Mouse (Mus musculus) erythroblast, adult 5-6 weeks (primary cell): Measurements from ENCODE around the gene Gm8068. TPM values are rescaled to one million over a fixed set of nuclear protein-coding genes. Genes with fewer than 3 reads are reported as not detected.
"Not testable (repeated sequence)": the region's sequence is repeated elsewhere in the genome, so short reads cannot be mapped to it uniquely, and the experiment has no call there.

Experiments used
- ATAC-seq: replicated peaks from 2 replicates; pipeline ENCODE4 v1.8.0; 2016; ENCODE audit warnings: moderate number of reproducible peaks, mild to moderate bottlenecking, moderate TSS enrichment, inconsistent platforms; ENCODE audit not compliant: poor library complexity, low FRiP score, severe bottlenecking
- total RNA-seq, 2 experiments: library from RNA; stranded (forward) in 1 of 2; stranded (reverse) in 1 of 2; fragments of 150-400 nt in 1 of 2; fragments of 200-764, 138-1000 nt in 1 of 2; gene quantifications; 2 replicates each; pipeline versions ENCODE4 v1.2.3 to v1.2.4; 2015 to 2017; ENCODE audit warnings: low replicate concordance in 2 of 2

Gene Gm8068
- total RNA-seq (2015; ENCODE audit: low replicate concordance) (not detected in 2 replicates), total RNA-seq (2017; ENCODE audit: low replicate concordance) (not detected in 2 replicates)

- not testable (repeated sequence) for ATAC-seq
These were observed at the start of gene Gm8068 for GRCm38 (mm10) chr14:41701785-41702184. Gene Gm8068 (minus strand): TSS chr14:41701885.

GRCm38 (mm10) chr14:41750514-41750913 lies 48.8 kb upstream of the Gm8068 start, which contains the start of gene Gm7929:
Gene Gm7929 (minus strand): TSS chr14:41750614.
- ATAC-seq = not testable (repeated sequence)

GRCm38 (mm10) chr14:41723437-41723836 lies 21.8 kb upstream of the Gm8068 start:
- ATAC-seq = not testable (repeated sequence)

GRCm38 (mm10) chr14:41717180-41717579 lies 15.5 kb upstream of the Gm8068 start:
- ATAC-seq = not testable (repeated sequence)

GRCm38 (mm10) chr14:41648176-41648575 lies 53.5 kb downstream of the Gm8068 start:
- ATAC-seq = not testable (repeated sequence)

Other genes starting within 250 kb of the Gm8068 start
- not detected in 2 replicates for gene Gm7954, start 248.4 kb downstream of the Gm8068 start, total RNA-seq (2015; ENCODE audit: low replicate concordance)
- gene Gm7954, start 248.4 kb downstream of the Gm8068 start, total RNA-seq (2017; ENCODE audit: low replicate concordance) = not detected in 2 replicates
- gene Gm3486, start 212.4 kb downstream of the Gm8068 start, total RNA-seq (2015; ENCODE audit: low replicate concordance) = not detected in 2 replicates
- not detected in 2 replicates for gene Gm3486, start 212.4 kb downstream of the Gm8068 start, total RNA-seq (2017; ENCODE audit: low replicate concordance)
- gene Gm7970, start 146.3 kb downstream of the Gm8068 start, total RNA-seq (2015; ENCODE audit: low replicate concordance) = not detected in 2 replicates
- not detected in 2 replicates for gene Gm7970, start 146.3 kb downstream of the Gm8068 start, total RNA-seq (2017; ENCODE audit: low replicate concordance)
- not detected in 2 replicates for gene 1700049E17Rik2, start 128.7 kb downstream of the Gm8068 start, total RNA-seq (2015; ENCODE audit: low replicate concordance)
- gene 1700049E17Rik2, start 128.7 kb downstream of the Gm8068 start, total RNA-seq (2017; ENCODE audit: low replicate concordance) = 0.28 TPM in 1 of 2 replicates, not detected in the other
- gene Gm3072, start 77.3 kb downstream of the Gm8068 start, total RNA-seq (2015; ENCODE audit: low replicate concordance) = not detected in 2 replicates
- not detected in 2 replicates for gene Gm3072, start 77.3 kb downstream of the Gm8068 start, total RNA-seq (2017; ENCODE audit: low replicate concordance)
- gene Gm3676, start 55.4 kb downstream of the Gm8068 start, total RNA-seq (2015; ENCODE audit: low replicate concordance) = not detected in 2 replicates
- not detected in 2 replicates for gene Gm3676, start 55.4 kb downstream of the Gm8068 start, total RNA-seq (2017; ENCODE audit: low replicate concordance)
- gene Gm7929, start 48.7 kb upstream of the Gm8068 start, total RNA-seq (2015; ENCODE audit: low replicate concordance) = not detected in 2 replicates
- gene Gm7929, start 48.7 kb upstream of the Gm8068 start, total RNA-seq (2017; ENCODE audit: low replicate concordance) = not detected in 2 replicates
- gene Gm47189, start 70.6 kb upstream of the Gm8068 start, total RNA-seq (2015; ENCODE audit: low replicate concordance) = not detected in 2 replicates
- not detected in 2 replicates for gene Gm47189, start 70.6 kb upstream of the Gm8068 start, total RNA-seq (2017; ENCODE audit: low replicate concordance)
- not detected in 2 replicates for gene Gm7980, start 205.4 kb upstream of the Gm8068 start, total RNA-seq (2015; ENCODE audit: low replicate concordance)
- gene Gm7980, start 205.4 kb upstream of the Gm8068 start, total RNA-seq (2017; ENCODE audit: low replicate concordance) = not detected in 2 replicates
- not detected in 2 replicates for gene 1700049E17Rik1, start 223.1 kb upstream of the Gm8068 start, total RNA-seq (2015; ENCODE audit: low replicate concordance)
- not detected in 2 replicates for gene 1700049E17Rik1, start 223.1 kb upstream of the Gm8068 start, total RNA-seq (2017; ENCODE audit: low replicate concordance)
- gene 1700024B05Rik, start 242.1 kb upstream of the Gm8068 start, total RNA-seq (2015; ENCODE audit: low replicate concordance) = not detected in 2 replicates
- gene 1700024B05Rik, start 242.1 kb upstream of the Gm8068 start, total RNA-seq (2017; ENCODE audit: low replicate concordance) = not detected in 2 replicates